Mouse (Mus musculus) lung, postnatal 10 days (tissue): ENCODE results near the gene Fdxacb1.
A peak's percentile ranks its signal among the peaks of the same experiment; 100 is the strongest.

ENCODE experiments used
- DNase-seq: peaks from one replicate; pipeline ENCODE4 v3.0.0; 2021

Fdxacb1 gene

GRCm38 (mm10) chr9:50750706-50751105 lies 17.3 kb upstream of the Fdxacb1 start:
- DNase-seq = peak; percentile 51

- no peak for DNase-seq
Measured at GRCm38 (mm10) chr9:50751323-50751722, 16.7 kb upstream of the Fdxacb1 start, which contains the start of gene Cryab. TSS of gene Cryab (plus strand) at chr9:50751325.

- peak; percentile 75 for DNase-seq
Measured at GRCm38 (mm10) chr9:50752054-50752602, 15.9 kb upstream of the Fdxacb1 start, which contains the start of gene Hspb2. TSS of gene Hspb2 (minus strand) at chr9:50752354.

GRCm38 (mm10) chr9:50752784-50753615 lies 15.0 kb upstream of the Fdxacb1 start:
- peak; percentile 95 for DNase-seq

- no peak for DNase-seq
Measured at GRCm38 (mm10) chr9:50753947-50754346, 14.1 kb upstream of the Fdxacb1 start.

GRCm38 (mm10) chr9:50756711-50757110 lies 11.3 kb upstream of the Fdxacb1 start:
- no peak for DNase-seq

GRCm38 (mm10) chr9:50761520-50762243 lies 6.4 kb upstream of the Fdxacb1 start:
- no peak for DNase-seq

GRCm38 (mm10) chr9:50763331-50763730 lies 4.7 kb upstream of the Fdxacb1 start:
- peak; percentile 54 for DNase-seq

GRCm38 (mm10) chr9:50767531-50768106 lies 417 bp upstream of the Fdxacb1 start:
- DNase-seq = no peak

- no peak for DNase-seq
Measured at GRCm38 (mm10) chr9:50770011-50770410, 2.0 kb downstream of the Fdxacb1 start.

- no peak for DNase-seq
Measured at GRCm38 (mm10) chr9:50774026-50774462, 6.0 kb downstream of the Fdxacb1 start.

GRCm38 (mm10) chr9:50774991-50775612 lies 7.1 kb downstream of the Fdxacb1 start, which contains the start of the genes Alg9 and 1110032A03Rik:
TSS of gene Alg9 (plus strand) at chr9:50775019.
TSS of gene 1110032A03Rik (minus strand) at chr9:50775520.
- DNase-seq = peak; percentile 93

GRCm38 (mm10) chr9:50775662-50776126 lies 7.7 kb downstream of the Fdxacb1 start:
- DNase-seq = peak; percentile 14

- no peak for DNase-seq
Measured at GRCm38 (mm10) chr9:50776162-50776760, 8.2 kb downstream of the Fdxacb1 start.

- DNase-seq = peak; percentile 43
Measured at GRCm38 (mm10) chr9:50782155-50782554, 14.1 kb downstream of the Fdxacb1 start.

- DNase-seq = no peak
Measured at GRCm38 (mm10) chr9:50795266-50795665, 27.2 kb downstream of the Fdxacb1 start.

- no peak for DNase-seq
Measured at GRCm38 (mm10) chr9:50796776-50797175, 28.7 kb downstream of the Fdxacb1 start.

- no peak for DNase-seq
Measured at GRCm38 (mm10) chr9:50797641-50798040, 29.6 kb downstream of the Fdxacb1 start.

- peak; percentile 56 for DNase-seq
Measured at GRCm38 (mm10) chr9:50798368-50798767, 30.3 kb downstream of the Fdxacb1 start.

- peak; percentile 79 for DNase-seq
Measured at GRCm38 (mm10) chr9:50800985-50801384, 32.9 kb downstream of the Fdxacb1 start.

- DNase-seq = no peak
Measured at GRCm38 (mm10) chr9:50803055-50803671, 35.1 kb downstream of the Fdxacb1 start.
